Comparison of ENCODE assay signal across 12 mouse cellular contexts in genomic region chr15:78720532-78720931, GRCm38 (mm10). TPM values are rescaled to one million over a fixed set of nuclear protein-coding genes. Genes with fewer than 3 reads are reported as not detected.
A peak's percentile ranks its signal among the peaks of the same experiment; 100 is the strongest.
DNase-seq lines count a peak whose midpoint lies in the region; ATAC-seq and TF ChIP-seq lines count a peak whose summit lies in the region.
"Had no signal": no experiment of that assay in that cellular context is flagged by ENCODE, and none has a peak within 500 bp of the region (broad histone marks: within the 10 kb centered on the region; RNA-seq: fewer than 3 reads in every experiment).

No protein-coding gene starts in this region.

- WGBS in liver, embryonic 14.5 days (ENCODE audit: insufficient replicate concordance) = 16% methylated on average over 7 of the region's 7 CpGs
- 38% methylated on average over 7 of the region's 7 CpGs for WGBS in liver, embryonic 11.5 days

- no peak overlapping the region for H3K4me3 ChIP-seq in liver, embryonic 14.5 days (ENCODE audit: insufficient read depth in 1 of 2, low read depth in 2 of 2, low read length in 2 of 2)
- H3K4me3 ChIP-seq in liver, embryonic 11.5 days (ENCODE audit: low read depth, low read length) = no peak overlapping the region
- H3K4me3 ChIP-seq: embryonic facial prominence, embryonic 13.5 days; hindbrain, embryonic 15.5 days; lung, embryonic 15.5 days had no signal

- H3K4me1 ChIP-seq in liver, embryonic 14.5 days (replicated peaks; ENCODE audit: control insufficient read depth in 2 of 2, insufficient read depth in 2 of 2, low read length in 1 of 2) = no peaks in the 10 kb centered on the region
- no peaks in the 10 kb centered on the region for H3K4me1 ChIP-seq in liver, embryonic 11.5 days (replicated peaks; ENCODE audit: control insufficient read depth, insufficient read depth, low read length)

- DNase-seq in liver, embryonic 14.5 days (ENCODE audit: low read depth in 3 of 3, low spot score in 3 of 3) = peak in 2 of 3 experiments; percentile 9 to 29
- DNase-seq in liver, embryonic 11.5 days (ENCODE audit: low spot score) = no peak
- DNase-seq in adrenal gland, postnatal 36 days = peak; percentile 60 to 86
- peak; percentile 60 for DNase-seq in heart, postnatal 4 days
- DNase-seq in frontal cortex, postnatal 25 days (ENCODE audit: low spot score in 2 of 2) = no peak
- DNase-seq in layer of hippocampus, postnatal 36 days = no peak
- DNase-seq in gastrocnemius, postnatal 36 days = no peak

- no peak for ATAC-seq in liver, embryonic 14.5 days (ENCODE audit: insufficient read depth)
- no peak for ATAC-seq in liver, embryonic 11.5 days (replicated peaks; ENCODE audit: low FRiP score)
- peak; percentile 69 for ATAC-seq in monocyte, adult 5-6 weeks (replicated peaks; ENCODE audit: insufficient number of reproducible peaks, low FRiP score, low TSS enrichment, poor library complexity, severe bottlenecking)

- no peak overlapping the region for H3K9ac ChIP-seq in liver, embryonic 14.5 days (replicated peaks)
- H3K9ac ChIP-seq in liver, embryonic 11.5 days (ENCODE audit: low read depth, low read length) = no peak overlapping the region
- H3K9ac ChIP-seq: embryonic facial prominence, embryonic 13.5 days; hindbrain, embryonic 15.5 days; lung, embryonic 15.5 days had no signal

- no peak for TF ChIP-seq CTCF in liver, embryonic 14.5 days (IDR thresholded peaks at IDR 0.05; ENCODE audit: low read depth)

- peaks cover 42% of the 10 kb centered on the region for H3K27me3 ChIP-seq in liver, embryonic 14.5 days (ENCODE audit: control insufficient read depth, insufficient read depth, low read length)
- H3K27me3 ChIP-seq in liver, embryonic 11.5 days (replicated peaks; ENCODE audit: control insufficient read depth, insufficient read depth, low read length) = peaks cover 66% of the 10 kb centered on the region

- no peaks in the 10 kb centered on the region for H3K9me3 ChIP-seq in liver, embryonic 14.5 days (ENCODE audit: control insufficient read depth, low read length)
- H3K9me3 ChIP-seq in liver, embryonic 11.5 days (ENCODE audit: control insufficient read depth, low read length) = no peaks in the 10 kb centered on the region
- H3K9me3 ChIP-seq: embryonic facial prominence, embryonic 13.5 days; hindbrain, embryonic 15.5 days; lung, embryonic 15.5 days had no signal

- no peaks in the 10 kb centered on the region for H3K36me3 ChIP-seq in liver, embryonic 14.5 days (replicated peaks; ENCODE audit: control insufficient read depth, insufficient read depth, low read depth)
- no peaks in the 10 kb centered on the region for H3K36me3 ChIP-seq in liver, embryonic 11.5 days (ENCODE audit: control insufficient read depth, insufficient read depth, low read length)
- H3K36me3 ChIP-seq: embryonic facial prominence, embryonic 13.5 days; hindbrain, embryonic 15.5 days; lung, embryonic 15.5 days had no signal

- intact Hi-C loops in gastrocnemius, postnatal 36 days (cut with DNase I) = loop anchor here (1.0 kb wide), 1 partner anchor 97 kb away; no protein-coding TSS in a partner anchor

- H3K27ac ChIP-seq in liver, embryonic 14.5 days = no peak overlapping the region
- no peak overlapping the region for H3K27ac ChIP-seq in liver, embryonic 11.5 days (ENCODE audit: low read depth, low read length)
- H3K27ac ChIP-seq: embryonic facial prominence, embryonic 13.5 days; hindbrain, embryonic 15.5 days; lung, embryonic 15.5 days had no signal

- TF ChIP-seq EP300 in liver, embryonic 14.5 days (IDR thresholded peaks at IDR 0.05; ENCODE audit: low read depth) = no peak

- H3K4me2 ChIP-seq in liver, embryonic 14.5 days (ENCODE audit: low read depth) = no peak overlapping the region
- no peak overlapping the region for H3K4me2 ChIP-seq in liver, embryonic 11.5 days
- H3K4me2 ChIP-seq: lung, embryonic 15.5 days had no signal

RNA-seq across cellular contexts. Expression of gene Elfn2, which starts 2.0 kb away (rescaled TPM):
- not detected in 2 replicates for polyA plus RNA-seq in liver, embryonic 14.5 days (2012; rRNA removed)
- 0.04 TPM in 1 of 2 replicates, not detected in the other for polyA plus RNA-seq in liver, embryonic 14.5 days (2014; fragmentation: Nextera tagmentation; extraction: Ambion mirVana)
- not detected in 2 replicates for polyA plus RNA-seq in liver, embryonic 11.5 days (2014; fragmentation: Nextera tagmentation; extraction: Ambion mirVana)
- 1 to 10 TPM; 2.7 to 3.0 TPM for total RNA-seq in adrenal gland, postnatal 36 days (2021)
- total RNA-seq in heart, postnatal 4 days (2021) = 1 to 10 TPM in 1 of 2 experiments, under 1 TPM in 1; 0.95 to 1.3 TPM
- not detected in 3 replicates for total RNA-seq in monocyte, adult 5-6 weeks (2017)
- total RNA-seq in layer of hippocampus, postnatal 36 days (2021) = 100 to 1,000 TPM; 181 to 207 TPM
- under 1 TPM; 0.02 to 0.08 TPM for total RNA-seq in gastrocnemius, postnatal 36 days (2021)
- polyA plus RNA-seq: stomach, embryonic 14.5 days had no signal

RNA-seq across cellular contexts. Expression of gene Mfng, which starts 52.7 kb away (rescaled TPM):
- 3.4 and 3.7 TPM in 2 replicates for polyA plus RNA-seq in liver, embryonic 14.5 days (2012; rRNA removed)
- polyA plus RNA-seq in liver, embryonic 14.5 days (2014; fragmentation: Nextera tagmentation; extraction: Ambion mirVana) = 2.9 and 3.6 TPM in 2 replicates
- polyA plus RNA-seq in liver, embryonic 11.5 days (2014; fragmentation: Nextera tagmentation; extraction: Ambion mirVana) = 12.4 and 19.2 TPM in 2 replicates
- 10 to 100 TPM; 12.3 to 16.7 TPM for total RNA-seq in adrenal gland, postnatal 36 days (2021)
- 10 to 100 TPM; 17.6 to 18.1 TPM for total RNA-seq in heart, postnatal 4 days (2021)
- total RNA-seq in monocyte, adult 5-6 weeks (2017) = 19.9 to 42.9 TPM (median 22.6 TPM) in 3 replicates
- total RNA-seq in layer of hippocampus, postnatal 36 days (2021) = 1 to 10 TPM; 5.4 to 6.2 TPM
- total RNA-seq in gastrocnemius, postnatal 36 days (2021) = 1 to 10 TPM; 3.3 TPM

Comparison
In these comparisons a context has a peak if more than half of its experiments do, and no peak if none do; other contexts are left out.
1. DNase-seq: peak in liver, embryonic 14.5 days (2 of 3), adrenal gland, postnatal 36 days (2 of 2) and heart, postnatal 4 days (single experiment); none in liver, embryonic 11.5 days (single experiment), frontal cortex, postnatal 25 days (0 of 2), layer of hippocampus, postnatal 36 days (0 of 2) and gastrocnemius, postnatal 36 days (0 of 2).
2. RNA of gene Elfn2, which starts 2.0 kb away (total RNA-seq): 181 to 207 TPM in layer of hippocampus, postnatal 36 days; 2.7 to 3.0 TPM in adrenal gland, postnatal 36 days, 0.95 to 1.3 TPM in heart, postnatal 4 days, 0.02 to 0.08 TPM in gastrocnemius, postnatal 36 days and not detected in monocyte, adult 5-6 weeks; every median in the first group is over 10 times any median in the second.